Mouse (Mus musculus) liver, postnatal 0 days (tissue): ENCODE measurements around the gene Ifit1bl2. TPM values are rescaled to one million over a fixed set of nuclear protein-coding genes. Genes with fewer than 3 reads are reported as not detected.
A peak's percentile ranks its signal among the peaks of the same experiment; 100 is the strongest.
"Not testable (repeated sequence)": the region's sequence is repeated elsewhere in the genome, so short reads cannot be mapped to it uniquely, and the experiment has no call there.

Experiments used
- ATAC-seq: fragments of 200-750 bp; cut with Nextera tagmentation; 2 replicates; pipeline ENCODE4 v1.8.0; 2017; ENCODE audit warnings: mild to moderate bottlenecking, moderate library complexity
- DNase-seq: peaks from one replicate; pipeline ENCODE4 v3.0.0-alpha.2; 2016
- H3K27ac ChIP-seq: fragments of 300-500 bp; sonication (generic); 2 replicates; pipeline ENCODE4 v1.5.1; 2014; ENCODE audit warnings: antibody characterized with exemption, moderate library complexity, mild to moderate bottlenecking, low read depth
- H3K27me3 ChIP-seq: fragments of 300-500 bp; sonication (generic); 2 replicates; pipeline ENCODE4 v1.6.1; 2014; ENCODE audit warnings: low read length, control low read depth, mixed read lengths; ENCODE audit not compliant: insufficient read depth
- H3K36me3 ChIP-seq: fragments of 300-500 bp; sonication (generic); replicated peaks from 2 replicates; pipeline ENCODE4 v1.6.1; 2014; ENCODE audit warnings: mild to moderate bottlenecking, control low read depth, low read length, moderate library complexity, mixed read lengths; ENCODE audit not compliant: insufficient read depth
- H3K4me1 ChIP-seq: fragments of 300-500 bp; sonication (generic); 2 replicates; pipeline ENCODE4 v1.6.1; 2014; ENCODE audit warnings: antibody characterized with exemption, mild to moderate bottlenecking, control low read depth; ENCODE audit not compliant: insufficient read depth
- H3K4me2 ChIP-seq: fragments of 300-500 bp; sonication (generic); 2 replicates; pipeline ENCODE4 v1.6.1; 2014; ENCODE audit warnings: low read depth, mild to moderate bottlenecking, low read length, moderate library complexity, mixed read lengths
- H3K4me3 ChIP-seq: fragments of 300-500 bp; sonication (generic); 2 replicates; pipeline ENCODE4 v1.5.1; 2014; ENCODE audit warnings: low read depth, low read length
- H3K9ac ChIP-seq: fragments of 300-500 bp; sonication (generic); replicated peaks from 2 replicates; pipeline ENCODE4 v1.6.1; 2014; ENCODE audit warnings: mild to moderate bottlenecking, moderate library complexity
- H3K9me3 ChIP-seq: fragments of 300-500 bp; sonication (generic); 2 replicates; pipeline ENCODE4 v1.6.1; 2016; ENCODE audit warnings: mild to moderate bottlenecking, control low read depth, low read length, mixed read lengths
- CTCF ChIP-seq: sonication (generic); IDR thresholded peaks from 2 replicates; pipeline ENCODE4 v1.5.1; 2016; ENCODE audit warnings: antibody characterized with exemption, low read depth
- EP300 ChIP-seq: IDR thresholded peaks from 2 replicates; pipeline ENCODE4 v1.6.1; 2016; ENCODE audit warnings: antibody characterized with exemption, low read depth, mild to moderate bottlenecking
- WGBS: fragments of 180-500 bp; shearing (Covaris S2); extraction: QIAGEN DNeasy Blood & Tissue Kit; methylation state at CpG from one replicate; pipeline ENCODE4 v1.1.7; 2014; ENCODE audit not compliant: insufficient replicate concordance; 5-methylcytosine and 5-hydroxymethylcytosine counted together
- polyA plus RNA-seq: library from polyadenylated mRNA; unstranded; fragments of >200 nt; fragmentation: Nextera tagmentation; extraction: Ambion mirVana; gene quantifications from 2 replicates; pipeline ENCODE4 v1.2.1, GENCODE M21; 2015

Gene Ifit1bl2
- polyA plus RNA-seq, 1 experiment from 2014 or later, result 0.12 TPM

- H3K4me3 ChIP-seq, result peak overlapping the region; percentile 33
- DNase-seq (peak; percentile 72), ATAC-seq (peak; percentile 89)
- WGBS, result 15% methylated on average over 13 of the region's 13 CpGs
- H3K4me1 ChIP-seq, result peaks cover 7% of the 10 kb centered on the region
- TF ChIP-seq EP300, result no peak
- TF ChIP-seq CTCF, result peak; percentile 91
- no peak overlapping the region for H3K27ac ChIP-seq
- H3K27me3 ChIP-seq, result no peaks in the 10 kb centered on the region
- H3K9me3 ChIP-seq, result no peaks in the 10 kb centered on the region
- H3K9ac ChIP-seq, result no peak overlapping the region
- H3K36me3 ChIP-seq, result no peaks in the 10 kb centered on the region
- H3K4me2 ChIP-seq, result peak overlapping the region; percentile 63
Observed at GRCm38 (mm10) chr19:34662067-34662507, 21.5 kb upstream of the Ifit1bl2 start.

GRCm38 (mm10) chr19:34656511-34657298 lies 16.2 kb upstream of the Ifit1bl2 start:
- Histone ChIP-seq H3K36me3 (no peaks in the 10 kb centered on the region), H3K9me3 (no peaks in the 10 kb centered on the region), H3K4me3 (no peak overlapping the region), H3K27ac (peak overlapping the region; percentile 95), H3K4me1 (peaks cover 26% of the 10 kb centered on the region), H3K27me3 (no peaks in the 10 kb centered on the region), H3K4me2 (peak overlapping the region; percentile 53), H3K9ac (0 out of 2 replicates have a peak overlapping the region, but pooled peaks have one; percentile 32)
- DNase-seq, result peak; percentile 63
- 13% methylated on average over 2 of the region's 2 CpGs for WGBS
- peak; percentile 99 for TF ChIP-seq EP300
- TF ChIP-seq CTCF, result peak; percentile 54
- peak; percentile 99 for ATAC-seq

GRCm38 (mm10) chr19:34655227-34655805 lies 14.8 kb upstream of the Ifit1bl2 start:
- Histone ChIP-seq H3K4me3 (no peak overlapping the region), H3K4me1 (peaks cover 26% of the 10 kb centered on the region), H3K27ac (peak overlapping the region; percentile 95; the same call in 1 of the 2 replicates), H3K9me3 (no peaks in the 10 kb centered on the region), H3K36me3 (no peaks in the 10 kb centered on the region), H3K4me2 (no peak overlapping the region), H3K9ac (no peak overlapping the region), H3K27me3 (no peaks in the 10 kb centered on the region)
- DNase-seq (no peak), ATAC-seq (no peak)
- 83% methylated on average over 10 of the region's 10 CpGs for WGBS
- no peak for TF ChIP-seq EP300
- TF ChIP-seq CTCF, result no peak

- ATAC-seq, result no peak
- TF ChIP-seq EP300 (no peak), CTCF (no peak)
- WGBS, result 66% methylated on average over 6 of the region's 6 CpGs
Observed at GRCm38 (mm10) chr19:34650997-34651396, 10.5 kb upstream of the Ifit1bl2 start.

GRCm38 (mm10) chr19:34650276-34650675 lies 9.7 kb upstream of the Ifit1bl2 start:
- Histone ChIP-seq H3K4me2 (no peak overlapping the region), H3K4me1 (peaks cover under 1% of the 10 kb centered on the region; the same call in 1 of the 2 replicates), H3K9ac (no peak overlapping the region), H3K9me3 (no peaks in the 10 kb centered on the region), H3K4me3 (no peak overlapping the region), H3K36me3 (no peaks in the 10 kb centered on the region), H3K27me3 (no peaks in the 10 kb centered on the region), H3K27ac (no peak overlapping the region)
- no peak for ATAC-seq
- TF ChIP-seq CTCF (no peak), EP300 (no peak)
- no peak for DNase-seq
- WGBS, result 70% methylated on average over 3 of the region's 3 CpGs

More at GRCm38 (mm10) chr19:34650997-34651396, 10.5 kb upstream of the Ifit1bl2 start:
- Histone ChIP-seq H3K4me2 (no peak overlapping the region), H3K36me3 (no peaks in the 10 kb centered on the region), H3K9ac (no peak overlapping the region), H3K9me3 (no peaks in the 10 kb centered on the region), H3K27ac (no peak overlapping the region), H3K27me3 (no peaks in the 10 kb centered on the region), H3K4me3 (no peak overlapping the region), H3K4me1 (peaks cover 8% of the 10 kb centered on the region)
- DNase-seq, result no peak

- not testable (repeated sequence) for ATAC-seq, H3K4me3 ChIP-seq, H3K9me3 ChIP-seq, H3K27ac ChIP-seq, H3K4me1 ChIP-seq, H3K9ac ChIP-seq, H3K36me3 ChIP-seq, H3K27me3 ChIP-seq, H3K4me2 ChIP-seq, DNase-seq
- WGBS, result 83% methylated on average over 7 of the region's 8 CpGs
Observed at GRCm38 (mm10) chr19:34647630-34648029, 7.1 kb upstream of the Ifit1bl2 start.
